Mouse (Mus musculus): ENCODE measurements around the gene Paip2b. TPM values are rescaled to one million over a fixed set of nuclear protein-coding genes. Genes with fewer than 3 reads are reported as not detected.

Paip2b gene
- polyA plus RNA-seq, 1 experiment from 2014 or later = 18.2 TPM

GRCm38 (mm10) chr6:83766982-83767381 is 64.6 kb downstream of the Paip2b start:
- ATAC-seq (ENCODE audit: low FRiP score, low TSS enrichment) = no peak
- H3K4me1 ChIP-seq (ENCODE audit: control insufficient read depth, insufficient read depth, low read length) = peaks cover 7% of the 10 kb centered on the region
- peaks cover 8% of the 10 kb centered on the region; the same call in 1 of the 2 replicates for H3K27me3 ChIP-seq (ENCODE audit: control insufficient read depth, insufficient read depth, low read length)
- peaks cover 29% of the 10 kb centered on the region for H3K36me3 ChIP-seq (ENCODE audit: control insufficient read depth, insufficient read depth, low read length)
- 81% methylated on average over 3 of the region's 3 CpGs for WGBS
- H3K4me2 ChIP-seq (replicated peaks; ENCODE audit: low read depth, low read length) = no peak overlapping the region
- no peak overlapping the region for H3K27ac ChIP-seq (ENCODE audit: low read depth, low read length)
- H3K9me3 ChIP-seq (ENCODE audit: control insufficient read depth, low read length) = no peaks in the 10 kb centered on the region
- H3K4me3 ChIP-seq (ENCODE audit: low read length) = no peak overlapping the region
- H3K9ac ChIP-seq (ENCODE audit: low read depth, low read length) = no peak overlapping the region

DNA sequence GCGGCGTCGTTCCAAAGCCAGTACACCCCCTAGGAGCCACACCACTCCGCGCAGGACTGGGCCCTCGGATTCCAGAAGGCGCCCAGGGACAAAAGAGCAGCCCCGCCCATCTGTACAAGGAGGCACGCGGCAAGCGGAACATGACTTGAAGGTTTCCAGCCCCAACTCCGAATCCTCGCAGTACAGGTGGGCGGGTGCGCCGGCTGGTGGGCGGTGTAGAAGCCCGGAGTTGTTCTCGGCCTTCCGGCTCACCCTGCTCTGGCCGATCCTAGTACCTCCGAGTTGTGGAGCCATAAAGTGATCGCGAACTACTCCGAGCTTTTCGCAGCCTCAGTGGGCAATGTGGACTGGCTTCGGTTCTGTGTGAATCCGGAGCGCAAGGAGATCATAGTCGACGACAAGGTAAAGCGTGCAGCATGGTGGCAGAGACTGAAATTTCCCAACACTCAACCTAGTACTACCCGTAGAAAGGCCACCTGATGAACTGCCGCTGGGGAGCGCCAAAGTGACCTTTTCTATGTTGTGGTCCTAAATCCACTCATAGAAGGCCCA is 68.6 kb downstream of the Paip2b start:
- 1% methylated on average over 35 of the region's 35 CpGs for WGBS
- peak; percentile 78 for ATAC-seq (ENCODE audit: low FRiP score, low TSS enrichment)
- Histone ChIP-seq H3K9ac (ENCODE audit: low read depth, low read length) (peak overlapping the region; percentile 42; the same call in 1 of the 2 replicates), H3K27ac (ENCODE audit: low read depth, low read length) (no peak overlapping the region), H3K27me3 (ENCODE audit: control insufficient read depth, insufficient read depth, low read length) (peaks cover 31% of the 10 kb centered on the region), H3K9me3 (ENCODE audit: control insufficient read depth, low read length) (no peaks in the 10 kb centered on the region), H3K4me2 (replicated peaks; ENCODE audit: low read depth, low read length) (peak overlapping the region; percentile 62), H3K36me3 (ENCODE audit: control insufficient read depth, insufficient read depth, low read length) (no peaks in the 10 kb centered on the region), H3K4me3 (ENCODE audit: low read length) (peak overlapping the region; percentile 36), H3K4me1 (ENCODE audit: control insufficient read depth, insufficient read depth, low read length) (peaks cover 7% of the 10 kb centered on the region)

- Histone ChIP-seq H3K9me3 (ENCODE audit: control insufficient read depth, low read length) (no peaks in the 10 kb centered on the region), H3K36me3 (ENCODE audit: control insufficient read depth, insufficient read depth, low read length) (no peaks in the 10 kb centered on the region), H3K4me1 (ENCODE audit: control insufficient read depth, insufficient read depth, low read length) (peaks cover 7% of the 10 kb centered on the region), H3K9ac (ENCODE audit: low read depth, low read length) (peak within 1 kb of the TSS; percentile 42; the same call in 1 of the 2 replicates), H3K27ac (ENCODE audit: low read depth, low read length) (no peak within 1 kb of the TSS), H3K4me3 (ENCODE audit: low read length) (peak within 1 kb of the TSS; percentile 36), H3K4me2 (replicated peaks; ENCODE audit: low read depth, low read length) (peak within 1 kb of the TSS; percentile 62), H3K27me3 (ENCODE audit: control insufficient read depth, insufficient read depth, low read length) (peaks cover 37% of the 10 kb centered on the region)
- 0 out of 2 replicates have a peak, but pooled peaks have one; percentile 1 for ATAC-seq (ENCODE audit: low FRiP score, low TSS enrichment)
- 25% methylated on average over 6 of the region's 6 CpGs for WGBS
These were observed 69.2 kb downstream of the Paip2b start, which contains the start of gene Ankrd53 for GRCm38 (mm10) chr6:83762344-83762743. Ankrd53 (plus strand) TSS chr6:83762644.

DNA sequence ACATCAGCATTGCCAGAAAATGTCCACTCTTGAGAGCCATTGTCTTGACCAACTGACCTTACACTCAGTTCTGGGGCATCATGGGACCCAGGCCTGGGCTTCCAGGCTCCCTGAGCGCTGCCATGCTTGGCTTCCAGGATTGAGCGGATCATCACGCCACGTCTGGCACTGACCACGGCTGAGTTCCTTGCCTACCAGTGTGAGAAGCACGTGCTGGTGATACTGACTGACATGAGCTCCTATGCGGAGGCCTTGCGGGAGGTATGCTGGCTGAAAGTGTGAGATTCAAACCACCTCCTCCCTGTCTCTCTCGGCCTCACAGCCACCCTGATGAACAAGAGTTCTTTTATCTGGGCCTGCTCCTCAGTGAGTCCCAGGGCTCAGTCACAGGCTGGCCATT is 75.5 kb downstream of the Paip2b start:
- no peaks in the 10 kb centered on the region for H3K9me3 ChIP-seq (ENCODE audit: control insufficient read depth, low read length)
- peaks cover 41% of the 10 kb centered on the region for H3K27me3 ChIP-seq (ENCODE audit: control insufficient read depth, insufficient read depth, low read length)
- no peaks in the 10 kb centered on the region for H3K4me1 ChIP-seq (ENCODE audit: control insufficient read depth, insufficient read depth, low read length)
- no peak overlapping the region for H3K4me3 ChIP-seq (ENCODE audit: low read length)
- WGBS = 82% methylated on average over 9 of the region's 9 CpGs
- no peak overlapping the region for H3K9ac ChIP-seq (ENCODE audit: low read depth, low read length)
- no peaks in the 10 kb centered on the region for H3K36me3 ChIP-seq (ENCODE audit: control insufficient read depth, insufficient read depth, low read length)
- no peak overlapping the region for H3K4me2 ChIP-seq (replicated peaks; ENCODE audit: low read depth, low read length)
- ATAC-seq (ENCODE audit: low FRiP score, low TSS enrichment) = no peak
- H3K27ac ChIP-seq (ENCODE audit: low read depth, low read length) = no peak overlapping the region

Other genes with a start within 250 kb of the Paip2b start
- not detected in 2 replicates for gene Clec4f, start 175.6 kb downstream of the Paip2b start, polyA plus RNA-seq (2014; fragmentation: Nextera tagmentation; extraction: Ambion mirVana)
- not detected in 2 replicates for gene Cd207, start 153.9 kb downstream of the Paip2b start, polyA plus RNA-seq (2014; fragmentation: Nextera tagmentation; extraction: Ambion mirVana)
- gene Vax2, start 120.5 kb downstream of the Paip2b start, polyA plus RNA-seq (2014; fragmentation: Nextera tagmentation; extraction: Ambion mirVana) = not detected in 2 replicates
- gene Atp6v1b1, start 88.8 kb downstream of the Paip2b start, polyA plus RNA-seq (2014; fragmentation: Nextera tagmentation; extraction: Ambion mirVana) = 3.5 and 3.6 TPM in 2 replicates
- 0.21 and 0.28 TPM in 2 replicates for gene Ankrd53, start 69.1 kb downstream of the Paip2b start, polyA plus RNA-seq (2014; fragmentation: Nextera tagmentation; extraction: Ambion mirVana)
- 59.8 and 67.3 TPM in 2 replicates for gene Tex261, start 55.9 kb downstream of the Paip2b start, polyA plus RNA-seq (2014; fragmentation: Nextera tagmentation; extraction: Ambion mirVana)
- gene Nagk, start 36.8 kb downstream of the Paip2b start, polyA plus RNA-seq (2014; fragmentation: Nextera tagmentation; extraction: Ambion mirVana) = 42.7 and 43.5 TPM in 2 replicates
- 72.4 and 93.1 TPM in 2 replicates for gene Zfp638, start 35.4 kb upstream of the Paip2b start, polyA plus RNA-seq (2014; fragmentation: Nextera tagmentation; extraction: Ambion mirVana)
- gene Dysf, start 176.8 kb upstream of the Paip2b start, polyA plus RNA-seq (2014; fragmentation: Nextera tagmentation; extraction: Ambion mirVana) = 12.4 and 17.3 TPM in 2 replicates

Measured in kidney, embryonic 14.5 days (tissue).